Mouse (Mus musculus) spleen, adult 18-20 months (tissue): Measurements from ENCODE around the gene Olfr566.

Experiments used
- DNase-seq, 2 experiments: peaks; one replicate each; pipeline ENCODE4 v3.0.0; 2022; ENCODE audit warnings: mixed read lengths in 2 of 2

Olfr566 gene

DNA sequence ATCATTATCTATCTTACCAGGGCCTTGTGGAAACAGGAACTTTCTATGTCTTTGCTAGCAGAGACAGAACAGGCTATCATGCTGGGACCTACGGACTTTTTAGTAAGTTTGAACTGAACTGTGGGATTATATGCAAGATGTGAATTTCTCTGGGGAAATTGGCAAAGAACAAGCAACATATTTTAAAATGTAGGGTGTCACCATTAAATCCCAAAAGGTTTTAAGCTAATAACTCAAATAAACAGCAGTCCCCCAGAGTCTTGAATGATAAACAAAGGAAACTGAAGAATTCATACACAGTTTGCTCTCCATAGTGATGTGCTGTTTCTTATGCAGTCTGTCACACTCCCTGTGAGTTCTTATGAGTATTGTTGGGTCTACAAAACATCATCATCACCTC lies at the start of gene Olfr566:
Gene Olfr566, minus strand, starts transcription at position 101 of the 400 bp plus-strand sequence.
- DNase-seq, result no peak

DNA sequence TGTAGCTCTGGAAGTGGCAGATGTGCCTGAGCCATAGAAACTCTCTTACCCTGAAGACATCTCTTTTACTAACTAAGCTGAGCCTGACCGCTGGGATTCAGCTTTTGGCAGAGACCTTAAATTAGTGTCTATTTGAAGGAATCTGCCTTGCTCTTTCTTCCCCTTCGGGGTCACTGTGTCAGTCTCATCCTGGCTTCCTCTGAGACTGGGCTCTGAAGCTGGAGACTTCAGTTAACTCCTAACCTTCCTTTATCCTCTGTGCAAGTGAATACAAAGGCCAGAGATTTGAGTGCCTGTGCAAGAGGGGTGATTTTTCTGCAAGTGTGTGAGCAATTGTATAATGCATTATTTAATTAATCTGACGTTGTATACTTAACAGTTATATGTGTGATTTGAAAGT lies 32.2 kb upstream of the Olfr566 start, which contains the start of gene Olfr569:
Gene Olfr569, minus strand, starts transcription at position 101 of the 400 bp plus-strand sequence.
- no peak for DNase-seq

DNA sequence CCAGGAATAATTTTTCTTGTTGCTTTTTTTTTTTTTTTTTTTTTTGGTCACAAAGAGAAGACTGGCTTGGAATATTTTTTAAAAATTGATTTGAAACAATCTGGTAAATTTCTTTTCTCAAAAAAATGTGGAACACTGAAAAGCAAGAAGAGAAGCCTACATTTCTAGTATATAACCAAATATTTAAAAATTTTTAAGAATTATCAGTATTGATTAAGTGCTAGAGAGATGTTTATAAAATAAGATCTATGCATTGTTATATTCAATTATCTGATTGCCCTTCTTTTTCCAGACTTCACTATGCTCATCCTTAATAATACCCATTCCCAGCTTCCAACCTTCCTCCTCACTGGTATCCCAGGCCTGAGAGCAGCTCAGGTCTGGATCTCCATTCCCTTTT lies 18.3 kb upstream of the Olfr566 start, which contains the start of gene Olfr568:
Gene Olfr568, plus strand, starts transcription at position 301 of the 400 bp plus-strand sequence.
- no peak for DNase-seq

DNA sequence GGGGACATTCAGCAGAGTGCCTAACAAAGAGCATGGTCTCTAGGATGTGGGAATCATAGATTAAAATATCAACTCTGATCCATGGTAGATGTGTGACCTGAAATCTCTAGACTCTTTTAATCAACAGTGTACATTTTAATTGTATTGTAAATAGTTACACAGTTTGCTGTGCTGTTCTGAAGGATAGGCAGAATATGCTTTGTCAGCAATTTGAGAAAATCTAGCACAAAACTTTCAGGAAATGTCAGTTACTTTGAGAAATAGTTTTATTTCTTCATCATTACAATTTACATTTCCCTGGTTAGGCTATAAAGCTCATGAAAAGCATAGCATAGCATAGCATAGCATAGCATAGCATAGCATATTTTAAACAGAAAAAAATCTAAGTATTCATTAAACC lies 2.8 kb downstream of the Olfr566 start:
- no peak for DNase-seq
